Mouse (Mus musculus): ENCODE data around the gene Nfatc4. TPM values are rescaled to one million over a fixed set of nuclear protein-coding genes. Genes with fewer than 3 reads are reported as not detected.

Nfatc4 gene
- polyA plus RNA-seq, 1 experiment = 0.99 TPM

DNA sequence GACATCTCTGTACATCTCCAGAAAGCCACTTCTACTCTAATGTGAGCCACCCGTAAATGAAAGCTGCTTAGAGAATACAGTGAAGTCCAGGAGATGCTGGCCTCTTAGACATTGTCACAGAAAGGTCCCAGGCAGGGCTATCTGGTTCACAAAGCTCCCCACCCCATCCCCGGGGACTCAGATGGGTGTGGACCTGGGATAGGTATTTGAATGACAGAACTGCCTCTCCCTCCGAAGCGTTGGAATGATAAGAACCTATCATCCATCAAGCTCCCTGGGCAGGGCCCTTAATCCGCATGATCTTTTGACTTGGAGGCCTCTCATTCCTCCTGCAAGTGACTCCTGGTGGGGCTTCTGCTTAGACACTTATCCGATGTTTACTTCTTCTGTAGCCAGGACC lies 27.9 kb downstream of the Nfatc4 start:
- Histone ChIP-seq H3K27ac (ENCODE audit: insufficient read depth, low read depth, low read length) (no peak overlapping the region), H3K4me1 (ENCODE audit: control insufficient read depth, insufficient read depth, low read length) (0 out of 2 replicates have a peak, but pooled peaks cover 3% of the 10 kb centered on the region), H3K4me3 (ENCODE audit: insufficient read depth, low read length) (no peak overlapping the region)
- TF ChIP-seq CTCF (IDR thresholded peaks at IDR 0.05; ENCODE audit: low read depth, low read length) = no peak
- TF ChIP-seq POLR2A (IDR thresholded peaks at IDR 0.05; ENCODE audit: borderline replicate concordance, low read depth, low read length) = no peak

DNA sequence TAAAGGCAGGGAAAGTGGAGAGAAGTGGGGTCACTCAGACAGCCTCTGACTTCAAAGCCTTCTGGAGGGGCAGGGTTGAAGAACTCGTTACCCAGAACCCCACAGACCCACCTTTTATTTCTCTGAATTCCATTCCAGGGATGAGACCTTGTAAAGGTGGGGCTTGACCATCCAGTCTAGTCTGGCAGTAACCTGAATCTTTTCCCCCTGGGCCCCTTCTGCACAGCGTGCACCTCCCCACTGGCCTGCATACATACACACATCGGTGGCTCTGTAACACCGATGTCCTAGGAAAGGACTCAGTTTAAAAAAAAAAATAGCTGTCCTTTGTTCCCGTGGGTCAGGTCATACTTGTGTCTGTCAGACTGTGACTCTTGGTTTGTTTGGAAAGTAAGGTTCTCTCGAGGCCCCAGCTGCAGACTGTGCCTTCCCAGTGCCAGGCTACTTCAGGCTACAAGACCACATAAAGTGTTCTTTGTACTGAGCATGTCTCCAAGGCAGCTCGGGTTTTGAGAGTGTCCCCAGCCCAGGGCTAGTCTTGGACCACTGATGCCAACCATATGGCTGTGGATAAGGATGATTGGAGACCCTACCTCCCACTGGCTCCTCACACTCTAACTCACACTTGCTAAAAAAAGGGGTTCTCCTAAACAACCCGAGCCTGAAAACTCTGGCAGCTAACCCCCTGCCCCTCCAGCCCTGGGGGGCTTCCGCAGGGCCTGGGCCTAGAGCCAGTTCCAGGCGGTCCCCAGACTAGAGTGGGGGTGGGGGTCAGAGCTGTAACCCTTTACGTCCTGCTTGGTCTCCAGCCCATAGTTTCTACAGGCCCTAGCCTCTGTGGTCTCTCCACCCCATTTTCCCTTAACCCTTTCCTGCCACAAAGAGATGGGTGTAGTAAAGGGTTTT lies 30.0 kb downstream of the Nfatc4 start:
- H3K27ac ChIP-seq (ENCODE audit: insufficient read depth, low read depth, low read length) = no peak overlapping the region

DNA sequence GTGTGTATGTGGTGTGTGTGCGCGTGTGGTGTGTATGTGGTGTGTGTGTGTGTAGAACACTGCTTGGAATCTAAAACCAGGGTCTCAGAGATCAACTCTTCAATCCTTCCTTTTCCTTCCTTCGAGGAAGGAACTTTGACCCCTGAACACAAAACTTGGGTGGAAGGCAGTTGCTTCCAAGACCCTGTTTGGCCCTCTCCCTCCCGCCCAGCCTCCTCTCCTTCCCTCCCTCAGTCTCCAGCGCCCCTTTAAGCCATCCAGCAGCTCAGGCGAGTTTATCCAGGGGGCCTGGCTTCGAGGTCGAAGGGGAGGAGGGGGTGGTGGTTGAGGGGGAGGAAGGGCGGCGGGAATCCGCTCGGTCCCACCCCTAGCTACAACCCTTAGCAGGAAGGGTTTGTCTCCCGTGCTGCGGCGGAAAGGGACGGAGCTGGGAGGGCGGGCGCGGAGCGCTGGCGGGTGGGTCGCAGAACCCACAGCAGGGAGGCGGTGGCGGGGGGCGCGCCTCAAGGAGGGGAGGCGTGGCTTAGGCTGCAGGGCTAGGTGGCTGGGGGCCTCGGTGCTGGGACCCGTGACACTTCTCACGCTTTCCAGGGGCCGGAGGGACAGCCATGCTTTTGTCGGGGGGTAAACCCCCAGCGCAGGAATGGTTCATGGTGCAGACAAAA lies 30.8 kb downstream of the Nfatc4 start, which contains the start of gene Nynrin:
Nynrin (plus strand) TSS at position 390 of the 665 bp plus-strand sequence.
- TF ChIP-seq CTCF (IDR thresholded peaks at IDR 0.05; ENCODE audit: low read depth, low read length) (no peak), POLR2A (IDR thresholded peaks at IDR 0.05; ENCODE audit: borderline replicate concordance, low read depth, low read length) (no peak)
- Histone ChIP-seq H3K4me1 (ENCODE audit: control insufficient read depth, insufficient read depth, low read length) (0 out of 2 replicates have a peak, but pooled peaks cover 3% of the 10 kb centered on the region), H3K4me3 (ENCODE audit: insufficient read depth, low read length) (peak within 1 kb of the TSS; percentile 45), H3K27ac (ENCODE audit: insufficient read depth, low read depth, low read length) (no peak within 1 kb of the TSS)

More for the DNA sequence above, 30.0 kb downstream of the Nfatc4 start:
- TF ChIP-seq POLR2A (IDR thresholded peaks at IDR 0.05; ENCODE audit: borderline replicate concordance, low read depth, low read length) = no peak
- no peak for TF ChIP-seq CTCF (IDR thresholded peaks at IDR 0.05; ENCODE audit: low read depth, low read length)
- Histone ChIP-seq H3K4me1 (ENCODE audit: control insufficient read depth, insufficient read depth, low read length) (0 out of 2 replicates have a peak, but pooled peaks cover 3% of the 10 kb centered on the region), H3K4me3 (ENCODE audit: insufficient read depth, low read length) (no peak overlapping the region)

DNA sequence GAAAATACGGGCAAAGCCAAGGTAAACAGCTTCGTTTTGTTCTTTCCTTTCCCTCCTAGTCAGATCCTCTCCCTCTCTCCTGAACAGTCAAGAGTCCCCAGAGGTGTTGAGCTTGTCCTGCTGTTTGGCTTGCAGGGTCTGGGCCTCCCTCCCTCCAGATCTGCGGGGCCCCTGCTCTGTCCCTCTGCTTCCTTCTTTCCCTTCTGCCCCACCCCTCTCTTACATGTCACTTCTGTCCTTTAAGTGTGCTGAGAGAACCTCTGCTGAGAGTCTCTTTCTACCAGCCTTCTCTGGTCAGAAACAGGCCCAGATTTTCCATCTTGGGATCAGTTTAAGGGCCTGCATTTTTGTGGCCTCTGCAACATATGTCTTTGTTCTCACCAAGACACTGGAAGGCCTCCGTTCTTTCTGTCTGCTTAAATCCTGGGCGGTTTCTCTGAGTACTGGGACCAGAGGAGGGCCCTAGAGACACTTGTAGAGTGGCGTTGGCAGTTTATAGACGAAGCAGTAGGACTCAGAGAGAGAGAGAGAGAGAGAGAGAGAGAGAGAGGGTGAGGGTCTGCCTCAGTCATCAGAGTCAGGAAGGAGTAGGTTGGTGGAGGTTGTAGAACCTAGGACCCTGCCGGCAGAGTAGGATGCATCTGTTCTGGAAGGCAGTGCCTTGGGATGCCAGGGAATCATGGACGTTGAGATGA lies 31.6 kb downstream of the Nfatc4 start:
- Histone ChIP-seq H3K4me1 (ENCODE audit: control insufficient read depth, insufficient read depth, low read length) (0 out of 2 replicates have a peak, but pooled peaks cover 3% of the 10 kb centered on the region), H3K27ac (ENCODE audit: insufficient read depth, low read depth, low read length) (no peak overlapping the region), H3K4me3 (ENCODE audit: insufficient read depth, low read length) (peak overlapping the region; percentile 45)
- no peak for TF ChIP-seq CTCF (IDR thresholded peaks at IDR 0.05; ENCODE audit: low read depth, low read length)

DNA sequence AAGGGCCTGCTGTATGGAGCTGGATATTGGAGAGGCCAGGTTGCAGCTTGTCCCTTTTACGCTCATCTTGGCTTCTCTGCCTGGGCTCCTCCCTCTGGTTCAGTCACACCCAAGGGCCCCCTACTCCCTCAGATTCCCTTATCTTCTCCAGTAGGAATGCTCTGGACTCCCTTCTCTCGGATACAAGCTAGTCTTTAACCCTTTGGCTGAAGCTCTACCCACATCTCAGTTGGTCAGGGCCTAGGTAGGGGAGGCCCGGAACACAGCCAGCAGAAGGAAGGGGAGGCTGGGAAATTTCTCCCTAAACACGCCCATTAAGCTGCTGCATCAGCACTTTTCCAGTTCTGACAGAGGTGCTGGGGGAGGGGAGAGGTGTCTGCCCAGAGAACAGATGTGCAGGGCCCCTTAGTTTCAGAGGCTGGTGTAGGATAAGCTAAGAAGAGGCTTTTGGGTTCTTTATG lies 32.2 kb downstream of the Nfatc4 start:
- Histone ChIP-seq H3K4me1 (ENCODE audit: control insufficient read depth, insufficient read depth, low read length) (0 out of 2 replicates have a peak, but pooled peaks cover 3% of the 10 kb centered on the region), H3K4me3 (ENCODE audit: insufficient read depth, low read length) (no peak overlapping the region), H3K27ac (ENCODE audit: insufficient read depth, low read depth, low read length) (no peak overlapping the region)
- TF ChIP-seq POLR2A (IDR thresholded peaks at IDR 0.05; ENCODE audit: borderline replicate concordance, low read depth, low read length) = no peak
- no peak for TF ChIP-seq CTCF (IDR thresholded peaks at IDR 0.05; ENCODE audit: low read depth, low read length)

DNA sequence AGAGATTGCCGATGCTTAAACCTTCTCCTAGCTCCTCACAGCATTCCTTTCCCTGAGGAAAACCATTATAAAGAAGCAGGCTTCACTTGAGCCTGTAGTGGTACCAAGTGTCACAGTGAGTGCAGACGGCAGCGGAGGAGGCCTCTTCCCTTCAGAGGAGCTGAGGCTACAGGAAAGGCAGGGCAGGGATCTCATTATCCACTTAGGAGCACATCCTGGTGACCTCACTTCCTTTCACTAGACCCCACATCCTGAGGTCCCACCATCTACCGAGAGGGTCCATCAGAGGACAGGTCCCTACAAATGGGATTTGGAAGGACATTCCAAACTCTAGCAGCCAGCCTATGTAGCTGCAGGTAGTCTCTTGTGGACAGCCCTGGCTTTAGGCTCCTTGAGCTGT lies 34.6 kb downstream of the Nfatc4 start:
- TF ChIP-seq POLR2A (IDR thresholded peaks at IDR 0.05; ENCODE audit: borderline replicate concordance, low read depth, low read length) = no peak
- TF ChIP-seq CTCF (IDR thresholded peaks at IDR 0.05; ENCODE audit: low read depth, low read length) = no peak
- no peak overlapping the region for H3K27ac ChIP-seq (ENCODE audit: insufficient read depth, low read depth, low read length)
- H3K4me1 ChIP-seq (ENCODE audit: control insufficient read depth, insufficient read depth, low read length) = 0 out of 2 replicates have a peak, but pooled peaks cover 3% of the 10 kb centered on the region
- no peak overlapping the region for H3K4me3 ChIP-seq (ENCODE audit: insufficient read depth, low read length)

DNA sequence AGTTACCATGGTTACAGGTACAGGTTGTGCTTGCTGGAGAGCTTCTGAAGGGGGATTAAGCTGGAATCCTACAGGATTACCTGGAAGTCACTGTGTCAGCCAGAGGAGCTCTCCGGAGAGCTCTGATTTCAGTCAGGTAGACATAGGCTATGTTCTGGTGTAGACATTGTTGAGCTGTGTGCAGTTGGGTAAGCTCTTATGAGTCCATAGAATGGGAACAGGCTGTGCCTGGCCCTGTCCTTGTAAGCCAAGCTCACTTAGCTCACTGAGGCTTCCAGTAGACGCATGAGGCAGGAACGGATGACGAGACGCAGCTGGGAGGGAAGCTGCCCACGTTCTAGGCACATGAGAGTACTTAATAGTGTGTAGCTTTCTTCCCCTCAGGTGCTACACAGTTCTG lies 39.2 kb downstream of the Nfatc4 start:
- Histone ChIP-seq H3K4me1 (ENCODE audit: control insufficient read depth, insufficient read depth, low read length) (no peaks in the 10 kb centered on the region), H3K4me3 (ENCODE audit: insufficient read depth, low read length) (no peak overlapping the region), H3K27ac (ENCODE audit: insufficient read depth, low read depth, low read length) (no peak overlapping the region)
- TF ChIP-seq CTCF (IDR thresholded peaks at IDR 0.05; ENCODE audit: low read depth, low read length) = no peak

DNA sequence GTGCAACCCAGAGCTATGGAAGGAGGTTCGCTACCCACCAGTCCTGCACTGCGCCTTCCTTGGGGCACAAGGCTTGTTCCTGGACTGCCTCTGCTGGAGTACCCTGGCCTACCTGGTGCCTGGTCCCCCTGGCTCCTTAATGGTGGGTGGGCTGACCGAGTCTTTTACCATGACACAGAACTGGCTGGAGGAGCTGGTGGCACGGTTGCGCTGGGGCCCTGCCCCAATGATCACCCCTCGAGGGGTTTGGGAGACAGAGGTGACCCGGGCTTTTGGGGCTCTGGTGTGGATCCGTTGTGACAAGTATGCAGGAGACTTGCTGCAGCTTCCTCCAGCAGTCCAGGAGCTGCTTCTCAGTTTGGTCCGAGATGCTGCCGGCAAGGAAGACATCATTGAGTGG lies 40.0 kb downstream of the Nfatc4 start:
- TF ChIP-seq POLR2A (IDR thresholded peaks at IDR 0.05; ENCODE audit: borderline replicate concordance, low read depth, low read length) = no peak
- no peak for TF ChIP-seq CTCF (IDR thresholded peaks at IDR 0.05; ENCODE audit: low read depth, low read length)
- H3K27ac ChIP-seq (ENCODE audit: insufficient read depth, low read depth, low read length) = no peak overlapping the region
- no peaks in the 10 kb centered on the region for H3K4me1 ChIP-seq (ENCODE audit: control insufficient read depth, insufficient read depth, low read length)
- H3K4me3 ChIP-seq (ENCODE audit: insufficient read depth, low read length) = no peak overlapping the region

DNA sequence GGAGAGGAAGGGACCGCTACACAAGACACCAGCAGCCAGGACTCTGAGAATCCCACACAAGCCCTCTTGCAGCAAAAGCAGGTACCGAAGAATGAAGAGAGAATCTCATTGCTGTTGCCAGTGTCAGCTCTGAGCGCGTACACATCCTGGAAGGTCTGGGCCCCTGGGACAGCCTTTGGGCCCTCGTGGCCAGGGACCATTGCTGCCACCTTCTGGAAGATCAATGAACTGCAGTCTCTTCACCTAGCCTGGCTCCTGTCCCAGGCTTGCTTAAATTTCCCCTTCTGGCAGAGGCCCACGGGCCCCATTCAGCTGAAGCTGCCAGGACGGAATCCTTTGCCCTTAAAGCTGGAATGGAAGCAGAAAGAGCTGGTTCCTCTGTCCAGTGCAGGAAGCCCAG lies 40.8 kb downstream of the Nfatc4 start:
- H3K4me3 ChIP-seq (ENCODE audit: insufficient read depth, low read length) = no peak overlapping the region
- no peaks in the 10 kb centered on the region for H3K4me1 ChIP-seq (ENCODE audit: control insufficient read depth, insufficient read depth, low read length)
- TF ChIP-seq POLR2A (IDR thresholded peaks at IDR 0.05; ENCODE audit: borderline replicate concordance, low read depth, low read length) (no peak), CTCF (IDR thresholded peaks at IDR 0.05; ENCODE audit: low read depth, low read length) (peak; percentile 62; the same call in 1 of the 2 replicates)
- H3K27ac ChIP-seq (ENCODE audit: insufficient read depth, low read depth, low read length) = no peak overlapping the region

All from bone marrow macrophage, adult 2 months (primary cell).